Mouse (Mus musculus) brown adipose tissue, adult 24 weeks (tissue): ENCODE data around the gene Usp6nl. TPM values are rescaled to one million over a fixed set of nuclear protein-coding genes. Genes with fewer than 3 reads are reported as not detected.

ENCODE experiments used
- polyA plus RNA-seq: library from polyadenylated mRNA; stranded (reverse); fragments of >200 nt; gene quantifications from 2 replicates; pipeline ENCODE4 v1.2.4, GENCODE M21; 2012; ENCODE audit not compliant: missing spikeins, insufficient read depth, insufficient read length

Gene Usp6nl
- polyA plus RNA-seq, 1 experiment, result 5.6 TPM

Other genes with a start within 250 kb of the Usp6nl start
- 2.3 and 3.3 TPM in 2 replicates for gene Proser2, start 192.5 kb upstream of the Usp6nl start, polyA plus RNA-seq
- 60.2 and 61.2 TPM in 2 replicates for gene Echdc3, start 109.6 kb upstream of the Usp6nl start, polyA plus RNA-seq